Mouse (Mus musculus) hindbrain, embryonic 11.5 days (tissue): ENCODE measurements at regions not wholly inside any gene's neighbourhood (a gene's known extent, or its start where the extent isn't known, plus 50 kb on each side); places are given as distances from the start of the nearest gene placed in this dataset.

Experiments
- ATAC-seq: fragments of 200-750 bp; cut with Nextera tagmentation; 2 replicates; pipeline ENCODE4 v1.8.0; 2017; ENCODE audit warnings: mild to moderate bottlenecking, moderate TSS enrichment, moderate library complexity; ENCODE audit not compliant: low FRiP score
- DNase-seq: peaks from one replicate; pipeline ENCODE4 v3.0.0-alpha.2; 2015; ENCODE audit warnings: low spot score
- H3K27ac ChIP-seq: fragments of 300-500 bp; sonication (generic); 2 replicates; pipeline ENCODE4 v1.5.1; 2014; ENCODE audit warnings: mild to moderate bottlenecking, low read depth, low read length
- H3K27me3 ChIP-seq: fragments of 300-500 bp; sonication (generic); 2 replicates; pipeline ENCODE4 v1.6.1; 2014; ENCODE audit warnings: mild to moderate bottlenecking, low read length, moderate library complexity, mixed read lengths; ENCODE audit not compliant: control insufficient read depth, insufficient read depth
- H3K36me3 ChIP-seq: fragments of 300-500 bp; sonication (generic); 2 replicates; pipeline ENCODE4 v1.6.1; 2014; ENCODE audit warnings: mild to moderate bottlenecking, low read length, moderate library complexity, mixed read lengths; ENCODE audit not compliant: control insufficient read depth, insufficient read depth
- H3K4me1 ChIP-seq: fragments of 300-500 bp; sonication (generic); replicated peaks from 2 replicates; pipeline ENCODE4 v1.6.1; 2014; ENCODE audit warnings: low read length, mixed read lengths; ENCODE audit not compliant: control insufficient read depth, insufficient read depth
- H3K4me2 ChIP-seq: fragments of 300-500 bp; sonication (generic); replicated peaks from 2 replicates; pipeline ENCODE4 v1.6.1; 2014; ENCODE audit warnings: mild to moderate bottlenecking, low read depth, low read length
- H3K4me3 ChIP-seq: fragments of 300-500 bp; sonication (generic); 2 replicates; pipeline ENCODE4 v1.5.1; 2014; ENCODE audit warnings: low read depth, low read length
- H3K9ac ChIP-seq: fragments of 300-500 bp; sonication (generic); 2 replicates; pipeline ENCODE4 v1.6.1; 2014; ENCODE audit warnings: low read depth, low read length
- H3K9me3 ChIP-seq: fragments of 300-500 bp; sonication (generic); 2 replicates; pipeline ENCODE4 v1.6.1; 2016; ENCODE audit warnings: low read length; ENCODE audit not compliant: control insufficient read depth
- WGBS: fragments of 180-500 bp; shearing (Covaris S2); extraction: QIAGEN DNeasy Blood & Tissue Kit; methylation state at CpG from one replicate; pipeline ENCODE4 v1.1.7; 2014; 5-methylcytosine and 5-hydroxymethylcytosine counted together

DNA sequence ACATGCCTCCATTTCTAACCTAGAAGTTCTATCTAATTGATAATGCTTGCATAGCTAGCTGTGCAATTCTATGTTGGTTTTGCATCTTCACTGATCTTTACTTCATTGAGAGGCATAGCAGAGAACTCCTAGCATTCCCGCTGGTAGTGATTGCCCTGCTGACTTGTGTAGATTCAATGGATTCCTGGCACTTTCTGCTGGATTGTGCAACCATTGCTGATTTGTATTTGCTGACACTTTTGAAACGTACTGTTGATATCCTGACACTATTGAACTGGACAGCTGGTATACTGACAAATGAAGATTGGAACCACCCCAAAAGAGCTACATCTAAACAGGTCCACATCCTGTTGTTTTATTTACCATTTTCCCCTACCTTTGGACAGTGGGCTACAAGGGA lies 404.0 kb upstream of the Pom121l12 start:
- Histone ChIP-seq H3K9me3 (no peaks in the 10 kb centered on the region), H3K27me3 (no peaks in the 10 kb centered on the region), H3K4me1 (no peaks in the 10 kb centered on the region), H3K4me2 (no peak overlapping the region), H3K9ac (no peak overlapping the region), H3K4me3 (no peak overlapping the region), H3K27ac (no peak overlapping the region), H3K36me3 (no peaks in the 10 kb centered on the region)
- DNase-seq (no peak), ATAC-seq (no peak)
- 90% methylated on average over 2 of the region's 2 CpGs for WGBS
